Mouse (Mus musculus) liver, embryonic 11.5 days (tissue): ENCODE results near the gene Rec114. TPM values are rescaled to one million over a fixed set of nuclear protein-coding genes. Genes with fewer than 3 reads are reported as not detected.

ENCODE experiments used
- ATAC-seq: fragments of 200-750 bp; cut with Nextera tagmentation; replicated peaks from 2 replicates; pipeline ENCODE4 v1.8.0; 2017; ENCODE audit warnings: moderate number of reproducible peaks, mild to moderate bottlenecking, moderate TSS enrichment, moderate library complexity; ENCODE audit not compliant: low FRiP score
- DNase-seq: peaks from one replicate; pipeline ENCODE4 v3.0.0-alpha.2; 2017; ENCODE audit warnings: low spot score
- H3K27ac ChIP-seq: fragments of 300-500 bp; sonication (generic); 2 replicates; pipeline ENCODE4 v1.5.1; 2014; ENCODE audit warnings: mild to moderate bottlenecking, low read depth, low read length, control low read depth
- H3K27me3 ChIP-seq: fragments of 300-500 bp; sonication (generic); replicated peaks from 2 replicates; pipeline ENCODE4 v1.6.1; 2014; ENCODE audit warnings: low read length, mixed read lengths; ENCODE audit not compliant: control insufficient read depth, insufficient read depth
- H3K36me3 ChIP-seq: fragments of 300-500 bp; sonication (generic); 2 replicates; pipeline ENCODE4 v1.6.1; 2014; ENCODE audit warnings: mild to moderate bottlenecking, low read length, moderate library complexity, mixed read lengths; ENCODE audit not compliant: control insufficient read depth, insufficient read depth
- H3K4me1 ChIP-seq: fragments of 300-500 bp; sonication (generic); replicated peaks from 2 replicates; pipeline ENCODE4 v1.6.1; 2014; ENCODE audit warnings: low read length, mixed read lengths; ENCODE audit not compliant: control insufficient read depth, insufficient read depth
- H3K4me2 ChIP-seq: fragments of 300-500 bp; sonication (generic); 2 replicates; pipeline ENCODE4 v1.6.1; 2014; ENCODE audit warnings: mild to moderate bottlenecking, control low read depth, moderate library complexity
- H3K4me3 ChIP-seq: fragments of 300-500 bp; sonication (generic); 2 replicates; pipeline ENCODE4 v1.5.1; 2014; ENCODE audit warnings: low read depth, low read length, control low read depth
- H3K9ac ChIP-seq: fragments of 300-500 bp; sonication (generic); 2 replicates; pipeline ENCODE4 v1.6.1; 2014; ENCODE audit warnings: low read depth, low read length, control low read depth
- H3K9me3 ChIP-seq: fragments of 300-500 bp; sonication (generic); 2 replicates; pipeline ENCODE4 v1.6.1; 2016; ENCODE audit warnings: low read length, inconsistent platforms, mixed read lengths; ENCODE audit not compliant: control insufficient read depth
- WGBS: fragments of 180-500 bp; shearing (Covaris S2); extraction: QIAGEN DNeasy Blood & Tissue Kit; methylation state at CpG from one replicate; pipeline ENCODE4 v1.1.7; 2014; 5-methylcytosine and 5-hydroxymethylcytosine counted together
- polyA plus RNA-seq: library from polyadenylated mRNA; unstranded; fragments of >200 nt; fragmentation: Nextera tagmentation; extraction: Ambion mirVana; gene quantifications from 2 replicates; pipeline ENCODE4 v1.2.1, GENCODE M21; 2014

The Rec114 gene
- polyA plus RNA-seq, 1 experiment from 2014 or later, result 19.1 TPM

DNA sequence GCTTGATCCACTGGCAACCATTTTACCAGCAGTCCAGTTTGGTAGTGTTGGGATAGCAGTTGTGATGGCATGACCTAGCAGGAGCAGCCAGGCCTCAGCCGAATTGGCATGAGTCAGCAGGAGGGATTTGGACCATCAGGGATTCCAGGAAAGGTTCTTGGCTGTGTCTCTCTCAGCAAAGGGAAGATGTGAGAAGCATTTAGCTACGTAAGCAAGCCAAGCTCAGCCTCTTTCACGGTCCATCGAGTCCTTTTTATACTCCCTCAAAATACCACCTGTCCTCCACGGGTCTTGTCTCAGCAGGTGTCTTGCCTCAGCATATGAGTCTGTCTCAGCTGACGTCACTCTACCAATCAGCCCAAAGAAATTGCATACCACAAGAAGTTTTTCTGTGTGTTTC, 60.4 kb downstream of the Rec114 start:
- ATAC-seq (no peak), DNase-seq (no peak)
- H3K36me3 ChIP-seq, result no peaks in the 10 kb centered on the region
- WGBS, result 83% methylated on average over 6 of the region's 6 CpGs
- no peak overlapping the region for H3K4me2 ChIP-seq
- no peak overlapping the region for H3K9ac ChIP-seq
- H3K4me3 ChIP-seq, result no peak overlapping the region
- no peaks in the 10 kb centered on the region for H3K4me1 ChIP-seq
- no peak overlapping the region for H3K27ac ChIP-seq
- H3K9me3 ChIP-seq, result no peaks in the 10 kb centered on the region
- H3K27me3 ChIP-seq, result no peaks in the 10 kb centered on the region

- ATAC-seq (no peak), DNase-seq (no peak)
- no peak overlapping the region for H3K27ac ChIP-seq
- no peak overlapping the region for H3K4me2 ChIP-seq
- H3K4me3 ChIP-seq, result no peak overlapping the region
- no peaks in the 10 kb centered on the region for H3K9me3 ChIP-seq
- no peaks in the 10 kb centered on the region for H3K27me3 ChIP-seq
- no peaks in the 10 kb centered on the region for H3K36me3 ChIP-seq
- no peak overlapping the region for H3K9ac ChIP-seq
- WGBS, result 70% methylated on average over 6 of the region's 6 CpGs
- no peaks in the 10 kb centered on the region for H3K4me1 ChIP-seq
Measured at GRCm38 (mm10) chr9:58682106-58682505, 61.7 kb downstream of the Rec114 start.

DNA sequence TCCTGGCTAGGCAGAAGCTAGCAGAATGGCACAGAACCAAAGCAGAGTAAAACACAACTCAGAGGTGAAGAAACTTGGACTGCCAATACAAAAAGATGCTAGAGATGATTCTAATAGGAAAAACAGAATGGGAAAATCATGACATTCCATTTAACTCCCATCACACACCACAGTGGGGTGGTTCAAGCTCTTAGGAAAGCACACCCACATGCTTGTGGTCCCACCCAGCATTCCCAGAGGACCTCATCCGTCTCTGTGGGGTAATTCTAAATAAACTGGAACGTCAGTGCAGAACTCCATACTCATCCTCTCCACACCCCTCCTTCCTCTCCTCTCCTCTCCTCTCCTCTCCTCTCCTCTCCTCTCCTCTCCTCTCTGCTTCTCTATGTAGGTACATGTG, 62.4 kb downstream of the Rec114 start:
- no peak for ATAC-seq
- H3K9me3 ChIP-seq, result no peaks in the 10 kb centered on the region
- no peaks in the 10 kb centered on the region for H3K27me3 ChIP-seq
- no peak overlapping the region for H3K9ac ChIP-seq
- H3K27ac ChIP-seq, result no peak overlapping the region
- DNase-seq, result no peak
- no peak overlapping the region for H3K4me2 ChIP-seq
- no peak overlapping the region for H3K4me3 ChIP-seq
- no peaks in the 10 kb centered on the region for H3K4me1 ChIP-seq
- 73% methylated on average over 2 of the region's 2 CpGs for WGBS
- no peaks in the 10 kb centered on the region for H3K36me3 ChIP-seq

DNA sequence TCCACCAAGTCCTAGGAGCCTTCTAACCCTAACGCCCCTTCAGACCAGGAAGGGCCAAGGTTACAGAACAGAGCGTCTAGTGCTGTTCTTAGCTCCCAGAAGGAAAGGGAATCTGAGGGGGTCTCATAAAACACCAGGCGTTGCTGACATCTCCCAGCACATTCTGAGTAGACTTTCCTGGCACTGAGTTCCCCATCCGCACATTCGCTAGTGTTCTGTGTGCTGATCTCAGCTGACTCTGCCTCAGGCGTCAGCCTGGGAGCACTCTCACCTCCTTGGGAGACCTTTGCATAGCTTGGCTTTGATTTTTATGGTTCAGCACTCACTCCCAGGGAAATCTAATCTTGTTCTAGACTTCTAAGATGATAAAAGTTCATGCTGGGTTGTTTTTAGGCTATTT, 68.4 kb downstream of the Rec114 start:
- DNase-seq, result no peak
- ATAC-seq, result no peak
- Histone ChIP-seq H3K36me3 (no peaks in the 10 kb centered on the region), H3K9me3 (no peaks in the 10 kb centered on the region), H3K9ac (no peak overlapping the region), H3K27ac (no peak overlapping the region), H3K4me1 (no peaks in the 10 kb centered on the region; the same call in 1 of the 2 replicates), H3K4me3 (no peak overlapping the region), H3K27me3 (no peaks in the 10 kb centered on the region), H3K4me2 (no peak overlapping the region)
- 74% methylated on average over 6 of the region's 6 CpGs for WGBS

- H3K9me3 ChIP-seq, result no peaks in the 10 kb centered on the region
- no peak overlapping the region for H3K27ac ChIP-seq
- 77% methylated on average over 11 of the region's 11 CpGs for WGBS
- H3K4me3 ChIP-seq, result no peak overlapping the region
- no peak overlapping the region for H3K9ac ChIP-seq
- H3K4me1 ChIP-seq, result no peaks in the 10 kb centered on the region; the same call in 1 of the 2 replicates
- H3K4me2 ChIP-seq, result no peak overlapping the region
- no peak for ATAC-seq
- no peaks in the 10 kb centered on the region for H3K27me3 ChIP-seq
- no peaks in the 10 kb centered on the region for H3K36me3 ChIP-seq
- DNase-seq, result no peak
Measured at GRCm38 (mm10) chr9:58674736-58675135, 69.0 kb downstream of the Rec114 start.

GRCm38 (mm10) chr9:58672474-58672873, 71.3 kb downstream of the Rec114 start:
- ATAC-seq (no peak), DNase-seq (no peak)
- Histone ChIP-seq H3K9me3 (no peaks in the 10 kb centered on the region), H3K4me1 (no peaks in the 10 kb centered on the region; the same call in 1 of the 2 replicates), H3K36me3 (no peaks in the 10 kb centered on the region), H3K27ac (no peak overlapping the region), H3K9ac (no peak overlapping the region), H3K4me3 (no peak overlapping the region), H3K4me2 (no peak overlapping the region), H3K27me3 (no peaks in the 10 kb centered on the region)
- 53% methylated on average over 4 of the region's 4 CpGs for WGBS

DNA sequence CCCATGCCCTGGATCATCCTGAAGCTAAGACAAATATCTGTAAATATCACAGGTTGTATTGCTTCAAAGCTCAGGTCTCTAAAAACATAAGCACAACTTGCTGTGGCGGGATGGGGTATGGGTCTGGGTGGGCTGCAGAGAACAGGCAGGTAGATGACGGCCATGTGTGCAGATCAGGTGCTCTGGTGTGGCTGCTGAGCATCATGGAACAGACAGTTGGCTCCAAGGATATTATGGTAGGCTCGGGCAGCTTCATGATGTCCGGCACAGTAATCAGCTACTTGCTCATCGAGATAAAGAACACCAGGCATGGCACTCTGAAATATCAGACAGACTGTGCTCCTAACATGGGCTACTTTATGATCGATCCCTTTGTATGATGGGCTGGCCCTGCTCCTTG, 73.9 kb downstream of the Rec114 start:
- Histone ChIP-seq H3K4me1 (no peaks in the 10 kb centered on the region; the same call in 1 of the 2 replicates), H3K9ac (no peak overlapping the region), H3K36me3 (no peaks in the 10 kb centered on the region; the same call in 1 of the 2 replicates), H3K4me3 (no peak overlapping the region), H3K27ac (no peak overlapping the region), H3K27me3 (no peaks in the 10 kb centered on the region), H3K4me2 (no peak overlapping the region), H3K9me3 (no peaks in the 10 kb centered on the region)
- no peak for DNase-seq
- 89% methylated on average over 6 of the region's 6 CpGs for WGBS
- no peak for ATAC-seq

DNA sequence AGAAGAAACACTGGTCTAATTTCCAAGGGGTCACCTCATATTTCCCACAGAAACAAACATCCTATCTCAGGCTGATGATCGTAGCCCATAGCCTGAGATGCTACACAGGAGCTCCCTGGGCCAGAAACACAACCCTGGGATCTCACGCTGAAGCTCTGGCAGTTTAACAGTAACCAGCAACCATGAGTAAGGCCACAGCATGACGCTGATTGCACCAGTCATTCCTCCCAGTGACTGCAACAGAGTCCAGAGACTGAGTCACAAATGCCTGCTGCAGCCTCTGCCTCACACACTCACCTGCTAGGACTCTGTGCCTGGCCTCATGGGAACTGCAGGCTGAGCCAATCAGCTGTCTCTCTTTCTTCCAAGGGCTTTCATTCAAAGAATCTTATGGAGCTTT, 74.7 kb downstream of the Rec114 start:
- H3K4me2 ChIP-seq, result no peak overlapping the region
- no peak for DNase-seq
- no peak for ATAC-seq
- no peaks in the 10 kb centered on the region for H3K9me3 ChIP-seq
- H3K9ac ChIP-seq, result no peak overlapping the region
- H3K27ac ChIP-seq, result no peak overlapping the region
- no peaks in the 10 kb centered on the region; the same call in 1 of the 2 replicates for H3K4me1 ChIP-seq
- peaks cover 1% of the 10 kb centered on the region; the same call in 1 of the 2 replicates for H3K36me3 ChIP-seq
- no peaks in the 10 kb centered on the region for H3K27me3 ChIP-seq
- no peak overlapping the region for H3K4me3 ChIP-seq
- WGBS, result 70% methylated on average over 3 of the region's 3 CpGs

DNA sequence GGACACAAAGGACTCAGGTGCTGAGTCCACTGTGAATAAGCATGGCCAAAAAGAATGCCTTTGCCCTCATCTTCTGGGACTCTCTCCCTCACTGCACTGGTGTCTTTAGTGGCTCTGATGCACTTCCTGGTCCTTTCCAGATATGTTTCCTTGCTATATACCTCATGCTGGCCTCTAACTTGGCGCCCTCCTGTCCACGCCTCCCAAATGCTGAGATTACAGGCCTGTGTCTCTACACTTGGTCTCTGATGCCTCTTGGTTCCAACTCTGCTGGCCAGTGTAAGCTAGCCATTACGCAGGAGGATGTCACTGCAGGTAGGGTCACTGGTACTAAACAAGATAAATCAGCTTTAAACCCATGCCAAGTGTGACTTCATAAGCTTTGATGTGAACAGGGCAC, 75.6 kb downstream of the Rec114 start:
- no peak overlapping the region for H3K9ac ChIP-seq
- no peak overlapping the region for H3K27ac ChIP-seq
- H3K27me3 ChIP-seq, result no peaks in the 10 kb centered on the region
- DNase-seq (no peak), ATAC-seq (no peak)
- WGBS, result 86% methylated on average over 3 of the region's 3 CpGs
- no peak overlapping the region for H3K4me2 ChIP-seq
- peaks cover 2% of the 10 kb centered on the region; the same call in 1 of the 2 replicates for H3K4me1 ChIP-seq
- H3K4me3 ChIP-seq, result no peak overlapping the region
- peaks cover 2% of the 10 kb centered on the region; the same call in 1 of the 2 replicates for H3K36me3 ChIP-seq
- H3K9me3 ChIP-seq, result no peaks in the 10 kb centered on the region
